Mouse (Mus musculus): ENCODE measurements around the gene Fosl1. TPM values are rescaled to one million over a fixed set of nuclear protein-coding genes. Genes with fewer than 3 reads are reported as not detected.

The Fosl1 gene
- polyA plus RNA-seq, 1 experiment from 2014 or later, result not detected

DNA sequence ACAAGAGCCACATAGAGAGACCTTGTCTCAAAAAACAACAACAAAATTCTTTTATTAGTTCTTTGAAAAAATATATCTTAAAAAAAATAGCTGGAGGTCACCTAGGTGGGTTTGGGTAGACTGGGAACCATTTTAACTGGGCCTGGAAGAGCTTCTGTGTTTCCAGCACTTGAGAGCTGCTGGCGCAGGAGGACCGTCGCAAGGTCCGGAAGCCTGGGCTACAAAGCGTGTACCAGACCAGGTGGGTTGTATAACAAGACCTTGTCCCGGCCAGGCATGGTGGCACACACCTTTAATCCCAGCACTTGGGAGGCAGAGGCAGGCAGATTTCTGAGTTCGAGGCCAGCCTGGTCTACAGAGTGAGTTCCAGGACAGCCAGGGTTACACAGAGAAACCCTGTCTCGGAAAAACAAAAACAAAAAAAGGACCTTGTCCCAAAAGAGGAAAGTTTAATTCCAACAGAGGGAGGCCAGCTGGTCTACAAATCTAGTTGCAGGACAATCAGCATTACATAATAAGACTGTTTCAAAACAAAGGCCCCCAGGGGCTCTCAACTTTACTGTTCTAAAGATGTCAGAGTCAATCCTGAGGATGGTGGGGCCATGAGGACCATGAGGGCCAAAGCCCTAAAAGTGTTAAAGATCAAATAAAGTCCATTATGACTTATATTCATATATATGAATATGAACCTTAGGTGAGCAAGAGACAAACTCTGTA lies 28.4 kb upstream of the Fosl1 start:
- WGBS, result 94% methylated on average over 8 of the region's 8 CpGs
- Histone ChIP-seq H3K27ac (no peak overlapping the region), H3K36me3 (peaks cover 61% of the 10 kb centered on the region), H3K27me3 (ENCODE audit: low read depth, poor library complexity, severe bottlenecking) (no peaks in the 10 kb centered on the region), H3K9me3 (replicated peaks) (no peaks in the 10 kb centered on the region), H3K4me1 (peaks cover 18% of the 10 kb centered on the region), H3K4me3 (no peak overlapping the region)
- no peak for DNase-seq (ENCODE audit: low spot score)

DNA sequence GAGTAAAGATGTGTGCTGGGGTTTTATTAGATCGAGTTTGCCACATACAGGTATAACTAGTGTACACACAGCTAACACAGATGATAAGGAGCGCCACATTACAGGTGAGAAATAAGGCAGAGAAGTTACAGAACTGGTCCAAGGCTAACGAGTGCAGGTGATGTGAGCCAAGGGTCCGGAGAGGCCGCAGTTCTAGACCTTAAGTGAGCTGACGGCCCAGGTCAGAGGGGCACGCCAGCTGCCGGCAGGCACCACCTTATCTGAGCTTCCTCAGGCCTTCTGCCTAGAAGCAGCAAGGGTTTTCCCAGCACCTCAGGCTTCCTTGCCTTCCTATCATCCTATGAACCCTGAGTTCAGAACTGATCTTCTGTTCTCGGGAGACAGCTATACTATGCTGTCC lies 27.7 kb upstream of the Fosl1 start:
- Histone ChIP-seq H3K4me1 (peaks cover 21% of the 10 kb centered on the region), H3K27me3 (ENCODE audit: low read depth, poor library complexity, severe bottlenecking) (no peaks in the 10 kb centered on the region), H3K36me3 (peaks cover 61% of the 10 kb centered on the region), H3K9me3 (replicated peaks) (no peaks in the 10 kb centered on the region), H3K27ac (no peak overlapping the region), H3K4me3 (no peak overlapping the region)
- DNase-seq (ENCODE audit: low spot score), result no peak
- WGBS, result 90% methylated on average over 9 of the region's 9 CpGs

DNA sequence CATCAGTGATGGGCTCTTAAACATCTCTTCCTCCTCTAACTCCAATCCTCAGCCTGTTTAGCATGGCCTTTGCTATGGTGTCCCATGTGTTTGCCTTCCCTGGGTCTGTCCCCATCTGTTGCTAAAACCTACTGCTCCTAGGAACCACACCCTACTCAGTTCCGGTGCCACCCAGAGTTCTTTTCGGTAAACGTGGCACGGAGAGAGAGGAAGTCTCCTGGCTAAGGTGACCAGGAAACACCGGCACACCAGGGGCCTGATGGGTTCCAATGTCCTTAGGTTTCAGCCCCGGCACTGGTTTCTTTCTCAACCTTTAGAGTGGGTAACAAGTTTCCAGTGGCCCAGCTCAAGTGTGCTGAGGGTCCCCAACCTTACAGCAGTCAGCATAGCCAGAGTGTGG lies 26.8 kb upstream of the Fosl1 start:
- Histone ChIP-seq H3K27ac (no peak overlapping the region), H3K4me3 (no peak overlapping the region), H3K36me3 (peaks cover 61% of the 10 kb centered on the region), H3K9me3 (replicated peaks) (no peaks in the 10 kb centered on the region), H3K27me3 (ENCODE audit: low read depth, poor library complexity, severe bottlenecking) (no peaks in the 10 kb centered on the region), H3K4me1 (peaks cover 21% of the 10 kb centered on the region)
- no peak for DNase-seq (ENCODE audit: low spot score)
- 93% methylated on average over 6 of the region's 6 CpGs for WGBS

DNA sequence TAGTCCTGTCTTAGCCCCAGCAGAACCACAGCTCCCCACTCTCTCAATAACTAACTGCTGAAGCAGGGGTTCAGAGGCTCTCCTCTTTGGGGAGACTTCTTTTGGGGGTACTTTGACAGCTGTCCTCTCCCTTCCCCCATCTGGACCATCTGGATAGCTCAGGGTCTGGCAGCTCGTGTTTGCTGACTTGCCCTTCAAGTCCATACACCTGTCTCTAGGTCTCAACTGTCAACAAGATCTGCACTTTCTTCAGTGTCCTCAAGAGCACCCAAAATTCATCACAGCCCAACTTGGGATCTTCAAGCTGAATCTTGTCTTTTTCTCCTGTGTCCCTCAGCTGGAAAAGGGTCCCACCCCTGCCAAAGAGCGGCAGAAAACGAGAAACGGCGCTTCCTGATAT lies 25.6 kb upstream of the Fosl1 start:
- Histone ChIP-seq H3K4me1 (peaks cover 33% of the 10 kb centered on the region), H3K36me3 (peaks cover 68% of the 10 kb centered on the region), H3K27me3 (ENCODE audit: low read depth, poor library complexity, severe bottlenecking) (no peaks in the 10 kb centered on the region), H3K9me3 (replicated peaks) (no peaks in the 10 kb centered on the region), H3K27ac (no peak overlapping the region), H3K4me3 (no peak overlapping the region)
- WGBS, result 89% methylated on average over 5 of the region's 5 CpGs
- DNase-seq (ENCODE audit: low spot score), result no peak

DNA sequence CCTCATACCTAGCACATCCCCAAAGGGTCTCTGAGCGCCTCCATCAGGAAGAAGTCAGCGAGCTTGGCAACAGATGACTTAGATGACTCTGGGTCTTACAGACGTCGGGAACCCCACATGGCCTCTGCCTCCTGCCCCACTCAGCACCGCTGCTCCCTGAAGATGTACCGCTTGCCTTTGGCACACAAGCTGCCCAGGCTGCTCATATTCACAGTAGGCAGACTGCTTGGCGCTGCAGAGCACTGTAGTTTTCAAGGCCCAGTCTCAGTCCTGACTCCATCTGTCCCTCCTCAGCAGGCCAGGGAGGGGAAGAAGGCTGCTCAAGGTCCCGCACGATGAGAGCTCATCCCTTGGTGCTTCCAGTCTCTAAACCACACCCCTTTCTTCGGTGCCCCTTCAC lies 25.1 kb upstream of the Fosl1 start:
- H3K4me3 ChIP-seq, result no peak overlapping the region
- no peaks in the 10 kb centered on the region for H3K9me3 ChIP-seq (replicated peaks)
- H3K27me3 ChIP-seq (ENCODE audit: low read depth, poor library complexity, severe bottlenecking), result no peaks in the 10 kb centered on the region
- peaks cover 34% of the 10 kb centered on the region for H3K4me1 ChIP-seq
- H3K27ac ChIP-seq, result no peak overlapping the region
- 91% methylated on average over 10 of the region's 10 CpGs for WGBS
- peaks cover 72% of the 10 kb centered on the region for H3K36me3 ChIP-seq
- DNase-seq (ENCODE audit: low spot score), result no peak

DNA sequence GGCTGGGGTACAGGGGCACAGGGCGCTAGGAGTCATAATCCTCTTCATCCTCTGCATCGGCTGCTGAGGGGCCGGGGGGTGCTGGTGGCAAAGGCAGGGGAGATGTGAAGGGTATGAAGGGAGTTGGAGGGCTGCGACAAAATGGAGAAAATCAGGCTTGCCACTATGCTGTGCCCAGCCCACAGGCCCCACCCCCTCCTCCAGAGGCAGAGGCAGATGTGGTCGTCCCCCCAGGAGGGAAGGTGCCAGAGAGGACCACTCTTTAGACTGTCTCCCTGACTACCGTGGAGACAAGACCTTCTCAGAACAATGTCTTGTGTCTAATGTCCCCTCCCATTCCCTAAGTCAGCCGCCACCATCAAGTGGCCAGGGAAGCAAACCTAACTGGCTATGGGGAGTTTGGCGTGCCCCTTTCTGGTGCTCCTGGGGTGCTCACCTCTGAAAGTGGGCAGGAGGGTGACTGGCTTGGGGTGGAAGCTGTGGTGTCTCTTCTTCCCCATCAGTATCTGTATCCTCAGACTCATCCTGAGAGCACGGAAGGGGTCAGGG lies 24.4 kb upstream of the Fosl1 start:
- Histone ChIP-seq H3K4me1 (peaks cover 37% of the 10 kb centered on the region), H3K9me3 (replicated peaks) (no peaks in the 10 kb centered on the region), H3K27me3 (ENCODE audit: low read depth, poor library complexity, severe bottlenecking) (no peaks in the 10 kb centered on the region), H3K4me3 (peak overlapping the region; percentile 90), H3K36me3 (peaks cover 69% of the 10 kb centered on the region), H3K27ac (peak overlapping the region; percentile 97; the same call in 1 of the 2 replicates)
- 85% methylated on average over 9 of the region's 9 CpGs for WGBS
- no peak for DNase-seq (ENCODE audit: low spot score)

DNA sequence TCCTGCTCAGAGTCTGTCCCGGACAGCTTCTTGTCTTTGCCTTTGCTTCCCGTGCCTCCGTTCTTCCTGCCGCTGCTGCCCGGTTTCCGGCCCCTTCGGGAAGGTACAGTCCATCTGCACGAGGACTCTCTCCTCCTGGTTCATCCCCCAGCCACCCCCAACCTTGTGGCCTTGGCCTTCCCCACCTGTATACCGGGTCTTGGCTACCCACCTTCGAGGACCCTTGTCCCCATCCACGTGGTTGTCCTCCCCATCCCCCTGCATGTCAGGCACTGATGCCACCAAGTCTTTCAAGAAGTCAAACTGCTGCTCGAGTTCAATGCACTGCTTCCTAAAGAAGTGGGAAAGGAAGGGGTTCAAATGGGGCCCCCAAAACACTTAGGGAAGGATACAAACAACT lies 23.8 kb upstream of the Fosl1 start:
- Histone ChIP-seq H3K4me3 (peak overlapping the region; percentile 90), H3K27me3 (ENCODE audit: low read depth, poor library complexity, severe bottlenecking) (no peaks in the 10 kb centered on the region), H3K9me3 (replicated peaks) (no peaks in the 10 kb centered on the region), H3K4me1 (peaks cover 39% of the 10 kb centered on the region), H3K27ac (peak overlapping the region; percentile 97), H3K36me3 (peaks cover 68% of the 10 kb centered on the region)
- 64% methylated on average over 12 of the region's 12 CpGs for WGBS
- DNase-seq (ENCODE audit: low spot score), result no peak

DNA sequence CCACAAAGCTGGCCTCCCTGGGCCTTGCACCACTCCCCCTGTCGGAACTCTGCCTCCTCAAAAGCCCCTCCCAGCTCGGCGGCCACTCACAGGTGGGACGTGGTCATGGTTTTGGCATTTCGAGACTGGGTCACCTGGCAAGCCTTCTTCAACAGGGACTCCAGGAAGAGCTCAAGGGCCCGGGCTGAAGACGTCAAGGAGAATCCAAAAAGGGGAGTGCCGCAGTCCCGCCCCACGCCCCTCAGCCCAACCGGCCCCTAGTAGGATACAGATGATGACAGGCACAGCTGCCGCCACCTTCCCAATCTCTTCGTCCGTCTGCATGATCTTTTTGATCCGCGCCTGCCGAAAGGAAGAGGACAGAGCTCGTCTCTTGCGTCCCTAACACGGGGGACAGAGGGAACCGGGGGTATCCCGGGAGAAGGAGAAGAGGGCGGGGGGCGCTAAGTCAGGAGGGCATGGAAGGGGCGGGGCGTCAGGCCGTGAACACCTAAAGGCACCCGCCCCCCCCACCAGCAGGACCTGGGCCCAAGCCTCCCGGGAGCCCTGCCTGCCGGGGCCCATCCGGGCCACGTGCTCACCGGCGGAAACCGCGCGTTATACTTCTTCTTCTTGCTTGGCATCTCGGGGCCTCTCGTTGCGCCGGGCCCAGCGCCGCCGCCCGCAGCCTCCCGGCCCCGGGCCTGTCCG lies 23.1 kb upstream of the Fosl1 start:
- Histone ChIP-seq H3K4me3 (peak overlapping the region; percentile 90), H3K36me3 (peaks cover 70% of the 10 kb centered on the region), H3K4me1 (peaks cover 39% of the 10 kb centered on the region), H3K27ac (peak overlapping the region; percentile 97), H3K27me3 (ENCODE audit: low read depth, poor library complexity, severe bottlenecking) (no peaks in the 10 kb centered on the region), H3K9me3 (replicated peaks) (no peaks in the 10 kb centered on the region)
- WGBS, result 1% methylated on average over 46 of the region's 48 CpGs
- no peak for DNase-seq (ENCODE audit: low spot score)

DNA sequence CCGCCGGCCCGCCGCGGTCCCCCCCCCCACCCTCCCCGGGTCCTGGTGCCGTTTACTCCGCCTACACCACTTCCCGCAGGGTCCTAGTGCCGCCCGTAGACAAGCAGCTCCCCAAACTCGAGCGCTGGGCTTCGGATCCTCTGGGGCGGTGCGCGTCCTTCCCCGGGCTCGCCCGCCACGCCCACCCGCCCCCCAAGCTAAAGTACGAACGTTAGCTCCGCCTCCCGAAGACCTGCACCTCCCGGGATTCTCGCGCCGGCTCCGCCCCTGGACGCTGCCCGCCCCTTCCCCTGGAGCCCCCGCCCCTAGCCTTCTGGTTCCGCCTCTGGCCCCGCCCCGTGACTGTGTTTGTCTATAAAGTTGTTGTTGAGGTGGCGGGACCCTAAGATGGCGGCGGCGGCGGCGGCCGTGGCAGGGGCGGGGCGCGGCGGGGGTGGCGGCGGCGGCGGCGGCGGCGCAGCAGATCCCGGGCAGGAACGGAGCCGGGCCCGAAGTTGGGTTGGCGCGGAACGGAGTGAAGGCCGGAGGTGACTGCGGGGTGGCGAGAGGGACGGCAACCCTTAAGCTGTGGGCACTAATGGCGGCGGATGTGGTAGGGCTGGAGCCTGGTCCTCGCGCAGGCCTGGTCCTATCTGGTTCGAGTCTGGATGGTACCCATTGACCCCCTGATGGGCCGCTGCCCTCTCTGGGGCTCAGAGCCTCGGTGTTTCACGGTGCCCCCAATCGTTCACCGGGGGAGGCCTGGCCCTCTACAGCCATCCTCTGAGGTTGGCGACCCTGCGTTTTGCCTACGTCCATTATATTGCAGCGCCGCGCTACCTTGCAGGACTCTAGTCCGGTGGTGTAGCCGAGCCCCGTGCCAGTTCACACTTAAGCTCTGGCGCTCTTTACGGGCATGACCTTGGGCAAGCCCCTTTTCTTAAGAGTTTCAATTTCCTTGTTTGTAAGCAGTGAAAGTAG lies 22.3 kb upstream of the Fosl1 start, which contains the start of the genes Drap1 and AI837181:
Gene Drap1, minus strand, starts transcription at position 198 of the 960 bp plus-strand sequence.
Gene AI837181, plus strand, starts transcription at position 363 of the 960 bp plus-strand sequence.
- Histone ChIP-seq H3K27me3 (ENCODE audit: low read depth, poor library complexity, severe bottlenecking) (no peaks in the 10 kb centered on the region), H3K9me3 (replicated peaks) (no peaks in the 10 kb centered on the region), H3K4me3 (peak within 1 kb of the TSS; percentile 90), H3K27ac (peak within 1 kb of the TSS; percentile 97), H3K4me1 (peaks cover 39% of the 10 kb centered on the region), H3K36me3 (peaks cover 64% of the 10 kb centered on the region)
- WGBS, result under 1% methylated on average over 86 of the region's 87 CpGs
- DNase-seq (ENCODE audit: low spot score), result peak; percentile 99

DNA sequence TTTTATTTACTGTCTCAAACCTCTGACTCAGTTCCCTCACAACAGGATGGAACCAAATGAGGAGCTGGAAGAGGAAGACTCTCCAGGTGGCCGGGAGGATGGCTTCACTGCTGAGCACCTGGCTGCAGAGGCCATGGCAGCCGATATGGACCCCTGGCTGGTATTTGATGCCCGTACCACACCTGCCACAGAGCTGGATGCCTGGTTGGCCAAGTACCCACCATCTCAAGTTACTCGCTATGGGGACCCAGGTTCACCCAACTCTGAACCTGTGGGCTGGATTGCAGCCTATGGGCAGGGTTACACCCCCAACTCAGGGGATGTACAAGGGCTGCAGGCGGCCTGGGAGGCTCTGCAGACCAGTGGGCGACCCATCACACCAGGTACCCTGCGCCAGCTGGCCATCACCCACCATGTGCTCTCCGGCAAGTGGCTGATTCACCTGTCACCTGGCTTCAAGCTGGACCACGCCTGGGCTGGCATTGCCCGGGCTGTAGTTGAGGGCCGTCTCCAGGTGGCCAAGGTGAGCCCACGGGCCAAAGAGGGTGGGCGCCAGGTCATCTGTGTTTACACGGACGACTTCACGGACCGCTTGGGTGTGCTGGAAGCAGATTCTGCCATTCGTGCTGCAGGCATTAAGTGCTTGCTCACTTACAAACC lies 21.3 kb upstream of the Fosl1 start:
- Histone ChIP-seq H3K4me3 (peak overlapping the region; percentile 90), H3K36me3 (peaks cover 54% of the 10 kb centered on the region), H3K27ac (peak overlapping the region; percentile 97), H3K27me3 (ENCODE audit: low read depth, poor library complexity, severe bottlenecking) (no peaks in the 10 kb centered on the region), H3K4me1 (peaks cover 39% of the 10 kb centered on the region), H3K9me3 (replicated peaks) (no peaks in the 10 kb centered on the region)
- DNase-seq (ENCODE audit: low spot score), result no peak
- 92% methylated on average over 18 of the region's 18 CpGs for WGBS

DNA sequence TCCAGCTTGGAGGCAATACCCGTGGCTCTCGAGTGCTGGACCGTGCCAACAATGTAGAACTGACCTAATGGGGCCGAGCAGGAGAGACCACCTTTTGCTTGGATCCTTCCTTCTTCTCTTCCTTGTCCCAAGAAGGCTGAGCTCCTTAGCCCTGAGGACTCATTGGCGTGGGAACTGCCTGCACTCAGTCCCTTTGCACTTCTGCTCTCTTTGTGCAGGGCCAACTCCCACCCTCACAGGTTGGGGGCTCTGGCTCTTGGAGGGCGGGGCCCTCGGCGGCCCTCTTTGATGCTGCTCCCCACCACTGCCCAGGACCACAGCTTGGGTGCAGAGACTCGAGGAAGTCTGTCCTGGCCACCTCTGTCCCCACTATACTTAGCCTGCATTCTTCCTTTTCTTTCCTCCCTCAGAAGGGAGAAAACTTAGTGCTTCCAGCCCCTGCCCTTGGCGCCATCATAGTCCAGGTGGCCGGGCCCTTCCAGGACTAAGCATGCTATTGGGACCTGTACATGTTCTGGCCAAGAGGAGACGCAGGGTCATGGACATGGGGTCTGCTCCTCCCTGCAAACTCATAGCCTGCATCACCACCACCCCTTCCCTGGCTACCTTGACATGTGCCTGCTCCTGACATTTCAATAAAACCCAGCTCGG lies 20.6 kb upstream of the Fosl1 start:
- no peak for DNase-seq (ENCODE audit: low spot score)
- no peaks in the 10 kb centered on the region for H3K9me3 ChIP-seq (replicated peaks)
- H3K4me3 ChIP-seq, result peak overlapping the region; percentile 90
- peak overlapping the region; percentile 56 for H3K27ac ChIP-seq
- peaks cover 39% of the 10 kb centered on the region for H3K4me1 ChIP-seq
- peaks cover 47% of the 10 kb centered on the region for H3K36me3 ChIP-seq
- H3K27me3 ChIP-seq (ENCODE audit: low read depth, poor library complexity, severe bottlenecking), result no peaks in the 10 kb centered on the region
- WGBS, result 93% methylated on average over 13 of the region's 13 CpGs

DNA sequence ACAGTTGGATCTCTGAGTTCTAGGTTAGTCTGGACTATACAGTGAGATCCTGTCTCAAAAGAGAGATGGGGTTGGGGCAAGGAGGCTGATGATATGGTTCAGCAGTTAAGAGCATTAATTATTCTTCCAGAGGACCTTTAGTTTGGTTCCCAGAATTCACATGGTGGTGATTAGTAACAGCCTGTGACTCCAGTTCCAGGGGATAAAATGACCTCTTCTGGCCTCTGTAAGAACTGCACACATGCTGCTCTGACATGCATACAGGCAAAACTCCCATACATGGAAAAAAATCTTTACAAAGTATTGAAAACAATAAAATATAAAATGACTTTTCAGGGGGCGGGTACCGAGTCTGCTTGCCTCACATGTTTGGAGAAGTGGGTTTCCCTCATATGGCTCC lies 19.3 kb upstream of the Fosl1 start:
- no peaks in the 10 kb centered on the region for H3K27me3 ChIP-seq (ENCODE audit: low read depth, poor library complexity, severe bottlenecking)
- H3K4me1 ChIP-seq, result peaks cover 35% of the 10 kb centered on the region
- no peaks in the 10 kb centered on the region for H3K9me3 ChIP-seq (replicated peaks)
- DNase-seq (ENCODE audit: low spot score), result no peak
- 86% methylated on average over 2 of the region's 2 CpGs for WGBS
- peaks cover 34% of the 10 kb centered on the region for H3K36me3 ChIP-seq
- no peak overlapping the region for H3K27ac ChIP-seq
- no peak overlapping the region for H3K4me3 ChIP-seq

Data from limb, embryonic 10.5 days (tissue).